Mouse (Mus musculus) gastrocnemius, adult 2 months (tissue): ENCODE data around the gene Dgkd. TPM values are rescaled to one million over a fixed set of nuclear protein-coding genes. Genes with fewer than 3 reads are reported as not detected.
"Not testable (repeated sequence)": the region's sequence is repeated elsewhere in the genome, so short reads cannot be mapped to it uniquely, and the experiment has no call there.

ENCODE experiments used
- DNase-seq: peaks from one replicate; pipeline ENCODE4 v3.0.0; 2022
- H3K27ac ChIP-seq: fragments of 200-600 bp; 2 replicates; pipeline ENCODE4 v1.8.1; 2022; ENCODE audit warnings: mild to moderate bottlenecking
- H3K4me3 ChIP-seq: fragments of 200-600 bp; 2 replicates; pipeline ENCODE4 v1.8.1; 2022; ENCODE audit warnings: mild to moderate bottlenecking, moderate library complexity
- CTCF ChIP-seq: fragments of 200-600 bp; IDR thresholded peaks from 2 replicates; pipeline ENCODE4 v1.8.1; 2022; ENCODE audit warnings: antibody characterized with exemption, mild to moderate bottlenecking, moderate library complexity
- intact Hi-C: fragments of 180-260 bp; cut with DNase I; formaldehyde crosslinking; loops from one replicate; pipeline ENCODE4 v1.15.1; 2025
- long read RNA-seq, 2 experiments: library from polyadenylated mRNA; stranded (forward); transcript quantifications; one replicate each; pipeline ENCODE4 v2.0.0; 2021
- total RNA-seq, 2 experiments: library from RNA; stranded (reverse); gene quantifications; 2 replicates each; pipeline ENCODE4 v1.2.3; 2021

Dgkd gene
- 10 to 100 TPM; 31.3 to 32.9 TPM for total RNA-seq
- long read RNA-seq, experiment 1, full-length matches to known transcripts: 34 of 51 reads
- long read RNA-seq, experiment 1, partial matches to known transcripts: 10 of 51 reads
- long read RNA-seq, experiment 1, other reads (novel, unspliced or antisense): 7 of 51 reads
- long read RNA-seq, experiment 2, full-length matches to known transcripts: 44 of 69 reads
- long read RNA-seq, experiment 2, partial matches to known transcripts: 14 of 69 reads
- long read RNA-seq, experiment 2, other reads (novel, unspliced or antisense): 11 of 69 reads

- peak; percentile 89 for DNase-seq
- Histone ChIP-seq H3K4me3 (peak within 1 kb of the TSS; percentile 96), H3K27ac (peak within 1 kb of the TSS; percentile 94)
- intact Hi-C loops: loop anchor here (5.0 kb wide), 2 partner anchors 44 to 69 kb away; no protein-coding TSS in a partner anchor
- TF ChIP-seq CTCF: peak; percentile 4; the same call in 1 of the 2 replicates
Measured at GRCm38 (mm10) chr1:87852892-87853600, at the start of gene Dgkd. TSS of gene Dgkd (plus strand) at chr1:87853287.

GRCm38 (mm10) chr1:87803576-87803975 lies 49.5 kb upstream of the Dgkd start, which contains the start of gene Sag:
TSS of gene Sag (plus strand) at chr1:87803680.
- intact Hi-C loops: no loop called here
- Histone ChIP-seq H3K4me3 (no peak within 1 kb of the TSS), H3K27ac (no peak within 1 kb of the TSS)
- DNase-seq: no peak
- no peak for TF ChIP-seq CTCF

- intact Hi-C loops: no loop called here
- Histone ChIP-seq H3K27ac (no peak overlapping the region), H3K4me3 (no peak overlapping the region)
- no peak for DNase-seq
- no peak for TF ChIP-seq CTCF
Measured at GRCm38 (mm10) chr1:87807751-87808150, 45.3 kb upstream of the Dgkd start.

- TF ChIP-seq CTCF: no peak
Measured at GRCm38 (mm10) chr1:87811391-87811790, 41.7 kb upstream of the Dgkd start.

GRCm38 (mm10) chr1:87812061-87812460 lies 41.0 kb upstream of the Dgkd start:
- no peak for DNase-seq
- intact Hi-C loops: no loop called here
- Histone ChIP-seq H3K4me3 (no peak overlapping the region), H3K27ac (no peak overlapping the region)
- no peak for TF ChIP-seq CTCF

More at GRCm38 (mm10) chr1:87811391-87811790, 41.7 kb upstream of the Dgkd start:
- Histone ChIP-seq H3K4me3 (no peak overlapping the region), H3K27ac (no peak overlapping the region)
- intact Hi-C loops: no loop called here
- no peak for DNase-seq

GRCm38 (mm10) chr1:87813155-87813554 lies 39.9 kb upstream of the Dgkd start:
- intact Hi-C loops: no loop called here
- no peak for DNase-seq
- Histone ChIP-seq H3K27ac (no peak overlapping the region), H3K4me3 (no peak overlapping the region)
- no peak for TF ChIP-seq CTCF

GRCm38 (mm10) chr1:87813681-87814080 lies 39.4 kb upstream of the Dgkd start:
- intact Hi-C loops: no loop called here
- H3K27ac ChIP-seq: no peak overlapping the region
- no peak for TF ChIP-seq CTCF
- H3K4me3 ChIP-seq: no peak overlapping the region
- no peak for DNase-seq

- no peak for TF ChIP-seq CTCF
- no peak for DNase-seq
- intact Hi-C loops: no loop called here
- Histone ChIP-seq H3K4me3 (no peak overlapping the region), H3K27ac (no peak overlapping the region)
Measured at GRCm38 (mm10) chr1:87824420-87824995, 28.6 kb upstream of the Dgkd start.

GRCm38 (mm10) chr1:87825281-87825680 lies 27.8 kb upstream of the Dgkd start:
- intact Hi-C loops: no loop called here
- no peak for DNase-seq
- TF ChIP-seq CTCF: peak; percentile 27; the same call in 1 of the 2 replicates
- no peak overlapping the region for H3K4me3 ChIP-seq
- H3K27ac ChIP-seq: no peak overlapping the region

GRCm38 (mm10) chr1:87825991-87826390 lies 27.1 kb upstream of the Dgkd start:
- no peak overlapping the region for H3K4me3 ChIP-seq
- DNase-seq: no peak
- intact Hi-C loops: no loop called here

GRCm38 (mm10) chr1:87826474-87826873 lies 26.6 kb upstream of the Dgkd start:
- peak overlapping the region; percentile 1; the same call in 1 of the 2 replicates for H3K27ac ChIP-seq
- intact Hi-C loops: no loop called here
- no peak overlapping the region for H3K4me3 ChIP-seq
- no peak for TF ChIP-seq CTCF
- no peak for DNase-seq

More at GRCm38 (mm10) chr1:87825991-87826390, 27.1 kb upstream of the Dgkd start:
- H3K27ac ChIP-seq: 0 out of 2 replicates have a peak overlapping the region, but pooled peaks have one; percentile 20
- TF ChIP-seq CTCF: no peak

GRCm38 (mm10) chr1:87827476-87827875 lies 25.6 kb upstream of the Dgkd start:
- DNase-seq, H3K4me3 ChIP-seq, intact Hi-C loops: not testable (repeated sequence)
- H3K27ac ChIP-seq: peak overlapping the region; percentile 48

- H3K27ac ChIP-seq: peak overlapping the region; percentile 48
- intact Hi-C loops: no loop called here
Measured at GRCm38 (mm10) chr1:87828185-87828584, 24.9 kb upstream of the Dgkd start.

More at GRCm38 (mm10) chr1:87828185-87828584, 24.9 kb upstream of the Dgkd start:
- DNase-seq: peak; percentile 31
- TF ChIP-seq CTCF: no peak
- H3K4me3 ChIP-seq: no peak overlapping the region
